Mouse (Mus musculus): ENCODE measurements at regions not wholly inside any gene's neighbourhood (a gene's known extent, or its start where the extent isn't known, plus 50 kb on each side); places are given as distances from the start of the nearest gene placed in this dataset.

DNA sequence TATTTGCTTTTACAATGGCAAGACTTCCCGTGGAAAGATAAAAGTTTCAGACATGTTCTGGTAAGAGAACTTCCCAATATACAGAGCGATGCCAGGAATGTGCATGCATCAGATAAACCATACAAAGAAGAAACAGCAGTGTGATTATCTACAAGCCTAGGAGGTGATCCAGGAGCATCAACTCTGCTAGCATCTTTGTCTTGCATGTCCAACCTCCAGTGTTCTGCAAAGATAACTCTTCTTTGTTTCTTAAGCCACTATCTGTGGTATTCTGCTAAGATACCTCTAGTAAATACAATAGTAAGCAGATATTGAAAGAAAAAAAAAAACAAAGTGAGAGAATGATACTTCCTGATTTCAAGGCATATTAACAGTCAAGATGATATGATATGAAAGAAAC lies 714.4 kb downstream of the Pdcd6ip start:
- intact Hi-C loops (cut with DNase I) = no loop called here
- DNase-seq = no peak

DNA sequence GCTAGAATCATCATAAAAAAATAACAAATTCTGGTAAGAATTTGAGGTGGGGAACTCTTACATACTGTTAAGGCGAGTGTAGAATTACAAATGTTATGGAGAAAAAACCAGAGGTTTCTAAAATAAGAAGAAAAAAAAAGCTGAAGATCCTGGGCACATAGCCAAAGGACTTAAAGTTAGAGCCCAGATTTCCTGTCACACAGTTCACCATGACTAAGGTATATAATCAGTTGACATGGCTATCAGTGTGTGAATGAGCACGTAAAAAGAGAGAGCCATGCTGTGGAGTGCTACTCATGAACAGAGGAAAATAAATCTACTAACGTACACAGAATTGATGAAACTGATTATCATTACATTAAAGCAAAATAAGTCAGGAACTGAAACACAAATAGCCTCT lies 715.1 kb downstream of the Pdcd6ip start:
- no peak for DNase-seq
- intact Hi-C loops (cut with DNase I) = no loop called here

DNA sequence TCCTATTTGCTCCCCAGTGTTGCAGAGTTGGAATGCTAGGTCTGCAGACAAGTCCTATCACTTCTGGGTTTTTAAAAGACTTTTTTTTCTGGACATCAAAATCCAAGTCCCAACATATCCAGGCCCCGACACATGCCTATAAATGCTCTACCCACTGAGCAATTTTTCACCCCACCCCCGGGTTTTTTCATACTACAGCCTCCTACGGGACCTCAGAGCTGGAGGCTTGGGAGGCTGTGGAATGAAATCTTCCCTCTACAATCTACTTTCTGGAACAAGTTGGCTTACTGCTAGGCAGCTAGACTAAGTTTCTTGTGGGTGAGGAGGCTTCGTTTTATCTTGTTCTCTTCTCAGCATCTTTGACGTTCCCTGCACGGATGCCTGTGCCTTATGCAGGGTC lies 724.7 kb downstream of the Pdcd6ip start:
- DNase-seq = no peak
- intact Hi-C loops (cut with DNase I) = no loop called here

DNA sequence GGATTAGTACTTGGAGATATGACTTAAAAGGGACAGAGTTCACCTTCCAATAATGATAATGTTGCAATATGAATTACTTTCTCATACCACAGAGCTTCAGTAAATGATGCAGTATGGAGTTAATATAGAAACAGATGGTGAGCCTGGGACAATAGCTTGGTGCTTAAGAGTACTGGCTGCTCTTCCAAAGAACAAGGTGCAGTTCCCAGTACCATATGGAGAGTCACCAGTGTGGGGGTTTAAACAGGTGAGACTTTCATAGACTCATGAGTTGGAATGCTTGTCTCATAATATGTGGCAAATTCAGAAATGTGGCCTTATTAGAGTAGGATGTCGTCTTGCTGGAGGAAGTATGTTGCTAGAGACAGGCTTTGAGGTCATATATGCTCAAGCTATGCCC lies 715.8 kb upstream of the Arpp21 start:
- intact Hi-C loops (cut with DNase I) = no loop called here
- no peak for DNase-seq

DNA sequence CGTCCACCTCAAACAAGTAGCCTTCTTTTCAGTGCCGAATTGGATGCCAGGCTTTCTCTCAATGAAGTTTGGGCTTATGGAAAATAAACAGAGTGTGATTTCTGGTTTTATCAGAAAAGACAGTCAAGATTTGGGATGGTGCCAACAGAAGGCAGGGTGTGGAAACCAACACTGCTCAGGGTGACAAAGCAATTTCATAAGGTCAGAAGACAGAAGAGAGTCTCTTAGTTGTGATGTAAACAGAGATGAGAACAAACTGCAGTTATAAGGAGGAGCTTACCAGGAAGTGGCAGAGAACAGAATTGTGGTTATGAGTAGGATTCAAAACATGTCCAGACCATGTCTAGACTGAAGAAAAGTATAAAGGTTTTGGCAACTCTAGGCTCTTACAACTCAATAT lies 714.3 kb upstream of the Arpp21 start:
- no peak for DNase-seq
- intact Hi-C loops (cut with DNase I) = no loop called here

DNA sequence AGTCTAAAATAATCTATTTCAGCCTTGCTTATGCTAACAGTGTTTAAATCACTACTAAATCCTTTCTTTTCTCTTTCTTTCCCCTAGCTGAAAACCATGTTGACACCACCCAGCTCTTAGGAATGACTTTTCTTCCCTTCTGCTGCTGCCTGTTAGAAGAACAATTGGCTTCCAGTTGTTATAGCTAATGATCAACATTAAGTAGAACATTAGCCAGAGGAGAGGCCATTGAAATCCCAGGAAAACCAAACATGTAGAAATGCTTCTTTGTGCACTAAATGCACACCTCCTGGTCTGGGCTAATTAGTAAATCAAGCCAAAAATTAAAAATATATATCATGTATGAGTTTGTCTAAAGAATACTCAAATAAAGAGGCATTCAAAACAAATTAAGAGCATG lies 703.0 kb upstream of the Arpp21 start:
- intact Hi-C loops (cut with DNase I) = no loop called here
- no peak for DNase-seq

DNA sequence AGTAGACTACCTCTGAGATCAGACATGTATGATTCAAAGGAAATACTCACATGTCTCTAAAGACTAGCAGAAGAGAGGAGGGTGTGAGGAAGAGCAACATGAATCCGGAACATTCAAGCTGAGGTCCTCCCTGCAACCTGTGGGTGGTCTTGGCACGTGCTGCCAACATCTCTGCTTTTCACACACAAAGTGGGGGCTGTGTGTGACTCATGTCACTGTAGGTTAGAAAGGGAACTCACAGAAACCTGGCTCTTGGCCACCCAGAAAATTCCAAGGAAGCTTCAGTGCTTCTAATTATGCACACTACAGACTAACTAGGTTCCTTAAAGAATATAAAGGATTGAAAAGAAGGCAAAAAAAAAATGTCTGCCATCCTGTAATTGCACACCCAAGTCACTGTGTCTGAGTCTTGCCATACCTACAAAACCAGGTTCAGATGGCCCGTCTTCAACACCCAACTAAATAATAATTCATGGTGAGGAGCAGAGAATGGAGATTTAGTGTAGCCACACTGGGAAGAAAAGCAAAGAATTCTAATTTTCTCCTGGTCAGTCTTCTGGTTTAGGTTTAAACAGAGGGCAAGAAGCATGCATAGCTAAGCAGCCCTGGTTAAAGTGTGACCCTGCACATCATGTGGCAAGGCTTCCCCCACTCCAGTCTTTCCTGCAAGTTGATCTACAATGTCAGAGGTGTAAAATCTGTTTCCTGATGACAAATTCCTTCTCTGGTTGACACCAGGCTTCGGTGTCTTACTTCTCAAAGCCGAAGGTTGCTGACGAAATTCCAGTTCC lies 673.8 kb upstream of the Arpp21 start:
- no peak for DNase-seq

DNA sequence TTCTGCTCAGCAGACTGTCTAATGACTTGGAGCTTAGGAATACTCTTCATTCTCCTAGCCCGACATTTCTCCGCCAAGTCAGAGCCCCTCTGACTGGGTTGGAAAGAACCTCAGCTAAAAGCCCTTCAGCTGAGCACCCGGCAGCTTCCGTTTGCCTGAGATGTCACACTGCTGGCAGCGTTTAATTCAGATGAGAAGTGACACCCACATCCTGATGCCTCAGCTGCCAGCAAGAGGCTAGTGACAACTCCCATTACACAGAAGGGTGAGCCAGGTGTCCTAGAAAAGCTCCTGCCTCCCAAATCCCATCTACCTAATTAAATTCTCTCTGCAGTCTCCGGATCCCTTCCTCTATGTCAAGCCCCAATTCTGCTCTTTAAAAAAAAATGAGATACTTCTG lies 670.2 kb upstream of the Arpp21 start:
- no peak for DNase-seq

More for the DNA sequence above, 673.8 kb upstream of the Arpp21 start:
- intact Hi-C loops (cut with DNase I) = no loop called here

DNA sequence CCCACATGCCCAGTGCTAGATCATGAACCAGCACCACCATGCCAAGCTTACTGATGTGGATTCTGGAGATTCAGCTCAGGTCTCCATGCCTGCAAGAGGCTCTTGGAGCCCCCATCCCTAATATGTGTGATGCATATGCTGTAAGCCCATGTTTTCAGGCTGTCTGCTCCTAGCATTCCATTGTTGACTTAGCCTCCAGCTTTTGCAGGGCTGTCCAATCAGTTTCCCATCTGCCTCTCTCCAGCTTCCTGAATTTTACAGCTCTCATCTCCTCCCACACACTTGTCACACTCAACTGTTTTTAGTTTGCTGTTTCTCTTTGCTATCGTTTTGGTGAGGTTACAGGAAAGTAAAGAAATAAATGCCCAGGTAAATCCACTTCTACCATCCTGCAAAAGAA lies 629.2 kb upstream of the Arpp21 start:
- intact Hi-C loops (cut with DNase I) = no loop called here
- DNase-seq = no peak

More for the DNA sequence above, 670.2 kb upstream of the Arpp21 start:
- intact Hi-C loops (cut with DNase I) = no loop called here

DNA sequence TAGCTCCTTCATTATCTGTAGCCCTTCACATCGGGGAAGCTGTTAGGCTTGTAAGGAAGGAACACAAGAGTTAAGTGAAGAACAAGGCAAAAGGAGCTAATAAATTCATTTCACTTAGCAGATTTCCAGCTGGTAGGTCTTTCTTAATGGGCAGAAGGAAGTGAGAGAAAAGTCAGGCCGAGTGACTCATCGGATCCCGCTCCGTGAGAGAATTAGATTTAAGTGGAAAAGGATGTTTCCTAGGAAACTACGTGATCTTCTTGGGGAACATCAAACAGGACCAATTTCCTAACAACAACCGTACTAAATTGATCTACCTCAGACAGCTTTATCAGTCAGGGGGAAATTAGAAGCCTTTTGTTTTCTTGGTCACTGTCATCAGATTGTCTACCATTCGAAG lies 625.4 kb upstream of the Arpp21 start:
- intact Hi-C loops (cut with DNase I) = no loop called here
- DNase-seq = no peak

DNA sequence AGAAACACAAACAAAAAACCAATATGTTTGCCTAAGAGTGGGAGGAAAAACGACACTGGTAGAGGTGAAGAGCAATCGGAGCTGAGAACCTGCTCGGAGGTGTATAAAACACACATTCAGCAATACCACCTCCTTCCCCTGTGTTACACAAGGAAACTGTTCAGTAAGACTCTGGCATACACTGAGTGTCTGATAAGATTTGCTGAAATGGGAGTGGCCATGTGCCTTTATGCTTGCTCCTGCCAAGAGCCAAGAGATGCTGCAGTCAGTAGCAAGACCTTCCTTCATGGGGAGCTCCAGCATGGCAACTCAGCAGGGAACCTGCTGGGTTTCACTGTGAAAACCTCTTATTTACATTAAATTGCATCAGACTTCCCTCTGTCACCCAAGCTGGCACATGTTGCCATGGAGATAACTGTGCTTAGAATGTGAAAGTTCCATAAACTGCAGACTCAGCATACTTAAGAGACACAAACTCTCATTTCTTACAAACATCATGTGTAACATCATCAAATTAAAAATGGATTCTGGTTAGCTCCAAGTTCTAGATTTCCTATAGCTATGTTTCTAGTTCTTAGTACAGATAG lies 624.7 kb upstream of the Arpp21 start:
- DNase-seq = no peak
- intact Hi-C loops (cut with DNase I) = no loop called here

DNA sequence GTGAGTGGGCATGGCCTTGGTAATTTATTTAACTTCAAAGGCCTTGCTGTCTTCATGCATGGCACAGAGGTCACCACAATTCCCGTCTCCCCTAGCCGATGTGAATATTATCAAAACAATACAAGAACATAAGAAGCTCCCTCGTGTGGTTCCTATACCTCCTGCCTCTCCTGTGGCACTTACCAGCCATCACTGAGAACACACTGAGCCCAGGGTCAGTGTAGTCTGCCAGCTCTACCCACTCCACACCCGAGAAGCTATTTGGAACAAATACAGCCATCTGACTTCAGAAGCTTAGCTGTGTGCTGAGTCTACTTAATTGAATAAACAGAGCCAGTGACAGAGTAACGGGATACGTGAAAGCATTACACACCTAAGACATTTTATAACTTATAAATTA lies 605.7 kb upstream of the Arpp21 start:
- intact Hi-C loops (cut with DNase I) = no loop called here
- DNase-seq = no peak

DNA sequence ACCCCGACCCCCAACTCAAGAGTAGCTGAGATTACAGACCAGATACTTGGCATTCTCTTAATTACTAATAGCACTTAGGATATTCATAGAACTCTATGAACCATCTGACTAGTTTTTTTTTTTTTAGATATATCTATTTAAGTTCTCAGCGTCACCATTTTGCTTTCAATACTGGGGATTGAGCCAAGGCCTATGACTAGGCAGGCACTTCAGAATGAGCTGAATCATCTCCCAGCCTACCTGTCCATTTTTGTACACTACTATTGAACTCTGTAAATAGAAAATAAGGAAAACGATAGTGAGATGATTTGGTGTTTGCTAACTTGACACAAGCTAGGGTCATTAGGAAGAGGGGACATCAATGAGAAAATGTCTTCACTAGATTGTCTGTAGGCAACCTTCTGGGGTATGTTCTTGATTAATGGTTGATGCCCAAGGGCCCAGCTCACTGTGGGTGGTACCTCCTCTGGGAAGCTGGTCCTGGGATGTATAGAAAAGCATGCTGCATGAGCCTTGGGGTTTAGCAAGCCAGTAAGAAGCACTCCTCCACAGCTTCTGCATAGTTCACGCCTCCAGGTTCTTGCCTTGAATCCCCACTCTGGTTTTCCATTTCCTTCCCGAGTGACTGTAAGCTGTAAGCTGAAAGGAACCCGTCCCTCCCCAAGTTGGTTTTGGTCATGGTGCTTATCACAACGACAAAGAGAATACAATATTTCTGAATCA lies 603.5 kb upstream of the Arpp21 start:
- intact Hi-C loops (cut with DNase I) = no loop called here
- DNase-seq = no peak

DNA sequence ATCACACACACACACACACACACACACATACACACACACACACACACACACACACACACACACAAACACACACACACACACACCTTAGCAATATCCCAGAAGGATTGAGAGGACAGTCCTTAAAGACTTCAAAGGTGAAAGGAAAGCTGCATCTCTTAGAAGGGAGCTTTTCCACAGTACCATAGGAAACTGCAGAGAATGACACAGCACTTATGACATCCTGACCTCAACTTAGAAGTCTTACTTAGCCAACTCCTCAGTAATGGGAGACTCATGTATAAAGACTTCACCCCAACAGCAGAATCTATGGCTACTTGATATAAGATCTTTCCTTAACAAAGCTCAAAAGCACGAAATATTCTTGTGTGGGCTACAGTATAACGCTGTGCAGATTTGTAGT lies 601.8 kb upstream of the Arpp21 start:
- no peak for DNase-seq
- intact Hi-C loops (cut with DNase I) = no loop called here

DNA sequence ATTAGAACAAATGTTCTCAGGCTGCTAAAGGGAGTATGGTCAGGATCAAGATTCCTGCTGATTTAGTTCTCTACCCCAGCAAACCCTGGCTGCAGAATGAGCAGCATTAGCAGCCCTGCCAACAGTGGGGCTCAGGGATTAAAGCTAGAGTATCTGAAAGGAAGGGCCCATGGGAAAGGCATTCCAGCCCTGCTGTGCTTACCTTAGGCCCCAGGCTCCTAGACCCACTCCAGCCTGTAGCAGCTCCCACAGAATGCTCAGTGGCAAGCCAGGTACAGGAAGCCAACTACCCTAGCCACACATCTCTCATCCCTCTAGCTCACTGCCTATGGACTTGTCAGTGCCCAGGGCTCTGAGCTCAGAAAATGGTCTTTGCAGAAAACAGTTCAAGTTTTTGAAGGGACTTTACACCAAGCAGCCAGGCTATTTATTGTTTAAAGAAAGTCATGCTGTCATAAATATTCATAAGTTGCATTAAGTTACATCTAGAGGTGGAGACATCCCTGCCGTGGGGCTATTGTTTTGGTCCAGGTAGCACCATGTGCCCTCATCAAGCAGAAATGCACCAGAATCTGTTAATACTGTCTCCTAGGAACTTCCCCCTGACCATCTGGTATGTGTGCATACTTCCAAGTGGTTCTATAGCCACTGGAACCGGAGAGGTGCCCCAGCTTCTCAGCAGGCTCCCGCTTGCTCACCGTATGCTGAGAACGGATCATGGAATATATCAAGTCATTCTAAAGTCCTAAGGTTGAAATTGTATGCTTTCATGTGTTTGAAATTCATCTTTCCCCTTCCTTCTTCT lies 598.9 kb upstream of the Arpp21 start:
- DNase-seq = no peak
- intact Hi-C loops (cut with DNase I) = no loop called here

DNA sequence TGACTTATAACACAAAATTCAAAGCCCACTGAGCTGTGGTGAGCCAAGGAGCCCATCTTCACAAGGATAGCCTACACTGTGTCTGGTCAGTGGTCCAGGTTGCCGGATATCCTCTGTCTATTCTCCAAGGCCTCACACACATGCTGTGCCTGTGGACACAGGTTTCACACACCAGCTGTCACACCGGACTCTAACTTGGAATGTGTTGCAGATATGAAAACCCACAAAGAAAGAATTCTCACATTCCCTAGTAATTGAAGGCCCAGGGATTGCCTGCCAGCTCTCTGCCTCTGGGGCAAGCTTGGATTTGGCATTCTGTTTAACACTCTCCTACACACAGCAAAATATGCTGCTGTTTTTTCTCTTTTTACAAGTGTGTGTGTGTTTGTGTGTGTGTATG lies 595.4 kb upstream of the Arpp21 start:
- no peak for DNase-seq

DNA sequence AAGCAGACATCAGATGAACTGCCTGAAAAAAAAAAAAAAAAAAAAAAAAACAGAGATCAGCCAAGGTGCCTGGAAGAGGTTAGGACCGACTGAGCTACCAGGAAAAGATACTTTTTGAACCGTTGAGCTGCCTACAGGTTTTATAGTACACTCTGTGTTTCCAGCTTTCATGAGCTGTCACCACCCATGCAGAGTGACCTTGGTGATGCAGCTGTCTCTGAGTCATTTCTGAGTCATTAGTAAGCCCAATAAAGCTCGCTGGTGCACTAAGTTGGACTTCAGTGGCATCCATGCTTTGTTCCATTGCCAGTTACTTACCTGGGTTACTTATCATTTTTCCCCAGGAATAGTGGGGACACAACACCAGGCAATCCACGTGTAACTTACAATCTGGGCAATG lies 592.9 kb upstream of the Arpp21 start:
- DNase-seq = no peak
- intact Hi-C loops (cut with DNase I) = no loop called here

More for the DNA sequence above, 595.4 kb upstream of the Arpp21 start:
- intact Hi-C loops (cut with DNase I) = no loop called here

DNA sequence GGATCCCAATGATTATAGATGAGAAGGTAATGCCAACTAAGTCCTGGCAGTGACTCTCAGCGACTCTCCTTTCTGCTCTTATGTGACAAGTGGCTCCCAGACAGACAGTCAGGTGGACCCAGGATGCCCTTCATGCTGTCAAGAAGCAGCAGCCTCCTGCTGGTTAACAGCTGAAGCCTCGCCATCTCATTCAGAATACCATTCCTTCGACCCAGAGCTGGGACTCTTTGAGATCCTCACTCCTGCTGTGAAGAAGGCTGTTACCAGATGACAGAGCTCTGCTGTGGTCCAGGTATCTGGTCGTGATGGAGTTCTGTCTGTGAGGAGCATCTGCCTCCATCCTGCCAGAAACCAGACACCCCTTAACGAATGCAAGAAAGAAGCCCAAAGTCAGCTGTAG lies 590.9 kb upstream of the Arpp21 start:
- intact Hi-C loops (cut with DNase I) = no loop called here
- no peak for DNase-seq

DNA sequence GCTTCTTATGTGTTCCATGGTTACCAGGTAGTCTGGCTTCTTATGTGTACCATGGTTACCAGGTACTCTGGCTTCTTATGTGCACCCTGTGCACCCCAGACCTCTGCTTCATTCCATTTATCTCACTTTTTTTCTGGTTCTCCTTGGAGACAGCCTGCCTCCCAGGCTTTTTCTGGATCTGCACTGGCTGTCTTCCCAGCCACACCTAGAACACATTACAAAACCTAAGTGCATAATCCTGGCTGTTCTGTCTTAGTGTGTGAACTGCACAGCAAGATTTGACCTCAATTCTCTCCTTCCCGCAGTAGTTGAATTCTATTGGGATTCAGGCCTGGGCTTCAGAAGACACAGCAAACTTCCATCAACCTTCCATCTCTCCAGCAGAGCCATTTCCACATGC lies 586.2 kb upstream of the Arpp21 start:
- DNase-seq = no peak
- intact Hi-C loops (cut with DNase I) = no loop called here

DNA sequence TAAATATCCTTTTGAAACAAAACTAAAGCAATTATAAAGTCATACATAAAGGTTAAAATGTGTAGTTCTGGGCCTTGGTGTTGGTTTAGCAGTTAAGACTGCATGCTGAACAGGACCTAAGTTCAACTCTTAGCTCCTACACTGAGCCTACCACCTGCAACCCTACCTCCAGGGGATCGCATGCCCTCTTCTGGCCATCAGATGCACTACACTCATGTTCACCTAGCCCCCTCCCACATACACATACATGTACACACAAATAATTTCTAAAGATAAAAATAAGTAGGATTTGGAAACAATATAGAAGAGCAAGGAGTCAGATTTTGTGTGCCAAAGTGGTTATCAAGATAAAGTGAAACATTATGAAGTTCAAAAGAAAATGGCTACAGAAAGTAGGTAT lies 576.2 kb upstream of the Arpp21 start:
- intact Hi-C loops (cut with DNase I) = no loop called here
- DNase-seq = no peak

DNA sequence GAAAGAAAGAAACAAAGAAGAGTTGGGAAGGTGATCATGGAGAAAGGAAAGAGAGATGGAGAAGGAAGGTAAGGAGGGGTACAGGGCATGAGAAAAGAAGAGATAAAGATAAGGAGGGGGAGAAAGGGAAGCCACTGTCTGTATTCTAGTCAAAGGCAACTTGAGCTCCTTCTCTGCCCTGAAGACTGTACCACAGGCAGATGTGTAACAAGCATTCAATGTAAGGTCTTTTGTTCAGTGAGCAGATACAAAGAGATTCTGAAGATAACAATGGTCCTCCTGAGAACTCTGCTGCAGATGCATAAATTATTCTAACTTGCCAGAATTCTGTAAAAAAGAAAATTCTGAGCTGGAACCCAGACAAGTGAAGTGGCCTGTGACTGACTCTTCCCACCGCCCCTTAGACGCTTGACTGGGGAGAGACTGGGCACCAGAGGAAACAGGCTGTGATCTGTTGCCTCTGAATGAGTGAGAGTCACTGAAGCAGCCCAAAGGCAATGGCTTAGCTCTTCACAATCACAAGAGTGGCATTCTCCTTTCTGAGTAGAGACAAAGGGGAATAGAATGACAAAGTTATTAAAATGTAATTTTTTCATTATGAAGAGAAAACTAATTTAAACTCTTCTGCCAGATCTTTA lies 564.0 kb upstream of the Arpp21 start:
- intact Hi-C loops (cut with DNase I) = no loop called here
- DNase-seq = no peak
